Mouse (Mus musculus) gastrocnemius, adult 2 months (tissue): ENCODE data around the gene Ece1. TPM values are rescaled to one million over a fixed set of nuclear protein-coding genes. Genes with fewer than 3 reads are reported as not detected.
A peak's percentile ranks its signal among the peaks of the same experiment; 100 is the strongest.

ENCODE experiments used
- DNase-seq: peaks from one replicate; pipeline ENCODE4 v3.0.0; 2022
- H3K27ac ChIP-seq: fragments of 200-600 bp; 2 replicates; pipeline ENCODE4 v1.8.1; 2022; ENCODE audit warnings: mild to moderate bottlenecking
- H3K4me3 ChIP-seq: fragments of 200-600 bp; 2 replicates; pipeline ENCODE4 v1.8.1; 2022; ENCODE audit warnings: mild to moderate bottlenecking, moderate library complexity
- CTCF ChIP-seq: fragments of 200-600 bp; IDR thresholded peaks from 2 replicates; pipeline ENCODE4 v1.8.1; 2022; ENCODE audit warnings: antibody characterized with exemption, mild to moderate bottlenecking, moderate library complexity
- intact Hi-C: fragments of 180-260 bp; cut with DNase I; formaldehyde crosslinking; loops from one replicate; pipeline ENCODE4 v1.15.1; 2025
- long read RNA-seq, 2 experiments: library from polyadenylated mRNA; stranded (forward); transcript quantifications; one replicate each; pipeline ENCODE4 v2.0.0; 2021
- total RNA-seq, 2 experiments: library from RNA; stranded (reverse); gene quantifications; 2 replicates each; pipeline ENCODE4 v1.2.3; 2021

Ece1 gene
- 100 to 1,000 TPM in 1 of 2 experiments, 10 to 100 TPM in 1; 61.6 to 103 TPM for total RNA-seq
- long read RNA-seq, experiment 1, full-length matches to known transcripts: 3 of 69 reads
- long read RNA-seq, experiment 1, partial matches to known transcripts: 10 of 69 reads
- long read RNA-seq, experiment 1, other reads (novel, unspliced or antisense): 56 of 69 reads
- long read RNA-seq, experiment 2, full-length matches to known transcripts: 4 of 110 reads
- long read RNA-seq, experiment 2, partial matches to known transcripts: 44 of 110 reads
- long read RNA-seq, experiment 2, other reads (novel, unspliced or antisense): 62 of 110 reads

DNA sequence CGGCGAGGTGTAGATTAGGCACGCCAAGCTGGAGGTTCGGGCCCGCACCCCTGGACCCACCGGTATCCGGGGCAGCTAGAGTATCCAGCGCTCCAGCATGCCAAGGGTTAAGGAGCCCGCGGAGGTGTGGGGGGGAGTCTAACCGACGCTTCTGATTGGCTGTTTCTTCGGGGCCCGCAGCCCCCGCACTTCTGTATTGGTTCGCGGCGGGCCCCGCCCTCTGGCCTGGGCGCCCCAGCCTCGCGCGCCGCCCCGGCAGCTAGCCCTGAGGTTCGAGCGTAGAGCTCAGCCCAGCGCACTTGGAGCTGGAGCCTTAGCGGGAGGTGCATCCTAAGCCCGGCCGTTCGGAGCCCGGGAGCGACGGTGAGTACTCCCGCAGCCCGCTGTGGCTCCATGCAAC is at the start of gene Ece1:
TSS of gene Ece1 (plus strand) at position 219 of the 400 bp plus-strand sequence.
- DNase-seq: peak; percentile 96
- intact Hi-C loops: loop anchor here (2.0 kb wide), 1 partner anchor 81 kb away; no protein-coding TSS in a partner anchor
- no peak for TF ChIP-seq CTCF
- Histone ChIP-seq H3K27ac (peak within 1 kb of the TSS; percentile 97), H3K4me3 (peak within 1 kb of the TSS; percentile 96)

DNA sequence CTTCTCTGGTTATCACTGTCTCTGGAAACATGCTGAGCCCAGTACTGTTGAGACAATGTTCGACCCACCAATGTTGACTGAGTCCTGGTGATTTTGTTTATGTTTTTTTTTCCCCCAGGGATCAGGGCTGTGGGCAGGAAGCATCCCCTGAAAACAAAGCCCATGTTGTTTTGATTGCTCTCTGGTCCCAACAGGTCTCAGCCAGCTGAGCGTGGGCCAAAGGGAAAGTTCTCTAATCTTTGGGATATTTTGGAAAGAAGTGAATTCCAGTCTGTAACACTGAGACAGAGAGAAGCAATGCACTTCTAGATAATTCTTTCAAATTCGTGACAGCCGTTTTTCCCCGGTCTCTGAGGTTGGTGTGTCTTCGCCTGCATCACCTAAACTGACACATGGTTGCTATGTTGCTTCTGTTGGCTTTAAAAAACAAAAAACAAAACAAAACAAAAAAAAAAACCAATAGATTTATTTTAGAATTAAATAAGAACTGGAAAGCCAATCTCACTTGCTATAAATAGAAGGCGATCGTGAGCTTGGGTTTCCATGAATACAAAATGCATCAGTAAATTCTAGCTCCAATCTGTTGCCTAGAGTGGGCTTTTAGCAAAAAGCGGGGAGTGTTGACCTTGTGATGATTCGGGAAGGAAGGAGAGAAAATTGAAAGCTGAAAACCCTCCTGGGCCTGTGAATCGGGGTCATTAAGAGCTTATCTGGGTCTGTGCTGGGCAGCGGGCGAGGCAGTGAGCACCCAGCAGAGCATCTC is 48.9 kb upstream of the Ece1 start:
- intact Hi-C loops: no loop called here
- Histone ChIP-seq H3K4me3 (peak overlapping the region; percentile 28), H3K27ac (peak overlapping the region; percentile 73)
- DNase-seq: peak; percentile 47
- TF ChIP-seq CTCF: no peak

DNA sequence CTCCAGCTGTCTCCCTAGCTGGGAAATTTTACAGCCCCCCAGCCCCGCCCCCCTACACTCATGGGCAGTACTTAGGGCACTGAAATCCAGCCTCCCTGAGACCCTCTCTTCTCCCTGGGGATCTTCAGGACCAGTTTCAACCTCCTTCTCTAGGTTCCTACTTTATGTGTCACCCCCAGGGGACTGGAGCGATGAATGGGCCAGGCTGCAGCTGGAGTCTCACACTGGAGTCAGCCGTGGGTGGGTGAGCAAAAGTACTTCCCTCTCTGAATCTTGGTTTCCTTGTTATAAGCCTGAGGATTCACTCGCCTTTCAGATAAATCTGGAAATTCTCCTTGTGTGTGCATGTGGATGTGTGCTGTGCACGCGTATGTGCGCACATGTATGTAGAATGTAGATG is 47.9 kb upstream of the Ece1 start:
- peak overlapping the region; percentile 73; the same call in 1 of the 2 replicates for H3K27ac ChIP-seq
- no peak overlapping the region for H3K4me3 ChIP-seq
- intact Hi-C loops: no loop called here
- no peak for TF ChIP-seq CTCF
- peak; percentile 38 for DNase-seq

DNA sequence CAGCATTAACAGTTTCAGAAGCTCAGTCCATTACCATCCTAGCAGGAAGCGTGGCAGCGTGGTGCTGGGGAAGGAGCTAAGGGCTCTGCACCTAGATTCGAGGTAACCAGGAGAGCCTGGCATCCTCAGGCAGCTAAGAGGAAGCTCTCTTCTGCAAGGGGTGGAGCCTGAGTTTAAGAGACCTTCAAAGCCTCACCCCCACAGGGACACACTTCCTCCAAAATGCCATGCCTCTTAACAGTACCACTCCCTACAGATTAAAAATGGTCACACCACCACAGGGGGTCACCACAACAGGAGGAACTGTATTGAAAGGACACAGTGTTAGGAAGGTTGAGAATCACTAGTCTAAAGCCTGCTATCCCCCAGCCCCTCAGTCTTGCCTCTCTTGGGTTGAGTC is 46.6 kb upstream of the Ece1 start:
- no peak for TF ChIP-seq CTCF
- Histone ChIP-seq H3K27ac (peak overlapping the region; percentile 40; the same call in 1 of the 2 replicates), H3K4me3 (no peak overlapping the region)
- intact Hi-C loops: no loop called here
- DNase-seq: no peak

DNA sequence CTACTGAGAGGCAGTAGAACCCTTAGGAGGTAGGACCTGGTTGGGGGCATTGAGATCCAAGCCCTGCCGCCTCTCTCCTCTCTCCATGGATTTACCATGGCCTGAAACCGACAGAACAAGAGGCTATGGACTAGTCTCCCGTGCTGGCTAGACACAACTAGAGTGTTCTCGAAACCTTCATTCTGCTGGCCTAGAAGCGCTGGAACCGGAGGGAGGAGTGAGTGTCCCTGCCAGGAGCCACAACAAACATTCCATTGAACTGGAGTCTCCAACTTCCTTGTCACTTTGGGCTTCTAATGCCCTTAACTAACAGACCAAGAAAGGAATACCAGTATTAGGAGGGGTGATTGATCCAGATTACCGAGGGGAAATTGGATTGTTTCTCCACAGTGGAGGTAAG is 45.8 kb upstream of the Ece1 start:
- peak overlapping the region; percentile 40; the same call in 1 of the 2 replicates for H3K27ac ChIP-seq
- DNase-seq: peak; percentile 30
- H3K4me3 ChIP-seq: no peak overlapping the region
- TF ChIP-seq CTCF: no peak
- intact Hi-C loops: no loop called here

DNA sequence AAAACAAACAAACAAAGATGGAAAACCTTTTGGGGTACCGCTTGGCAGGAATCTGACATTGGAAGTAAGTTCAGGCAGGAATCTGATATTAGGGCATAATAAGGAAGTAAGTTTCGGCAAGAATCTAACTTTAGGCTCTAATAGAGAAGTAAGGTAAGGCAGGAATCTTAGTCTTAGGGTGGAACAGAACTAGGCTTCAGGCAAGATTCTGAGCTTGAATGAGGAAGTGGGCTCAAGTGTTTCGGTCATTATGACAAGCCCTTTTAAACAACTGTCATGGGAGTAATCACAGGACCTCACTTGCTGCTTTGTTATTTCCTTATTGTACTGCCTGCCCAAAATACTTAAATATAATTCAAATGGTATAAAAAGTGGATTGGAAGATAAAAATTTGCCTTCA is 43.7 kb upstream of the Ece1 start:
- no peak for DNase-seq
- H3K27ac ChIP-seq: no peak overlapping the region
- TF ChIP-seq CTCF: no peak
- no peak overlapping the region for H3K4me3 ChIP-seq
- intact Hi-C loops: no loop called here

DNA sequence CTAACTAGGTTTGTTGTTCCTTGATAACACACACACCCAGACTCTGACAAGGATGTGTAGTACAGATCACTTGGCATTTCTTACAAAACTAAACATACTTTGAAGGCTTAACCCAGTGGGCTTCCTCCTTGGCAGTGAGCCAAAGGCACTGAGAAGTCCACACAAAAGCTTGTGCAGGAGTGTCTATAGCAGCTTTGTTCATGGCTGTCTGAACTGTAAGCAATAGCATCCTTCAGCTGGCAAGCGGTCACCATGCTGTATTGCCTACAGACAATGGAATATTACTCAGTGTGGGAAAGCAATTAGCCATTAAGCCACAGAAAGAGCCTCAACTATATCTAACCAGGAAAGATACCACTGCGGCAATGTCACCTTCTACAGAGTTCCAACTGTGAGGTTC is 42.5 kb upstream of the Ece1 start:
- intact Hi-C loops: no loop called here
- Histone ChIP-seq H3K27ac (peak overlapping the region; percentile 17; the same call in 1 of the 2 replicates), H3K4me3 (no peak overlapping the region)
- no peak for DNase-seq
- no peak for TF ChIP-seq CTCF

DNA sequence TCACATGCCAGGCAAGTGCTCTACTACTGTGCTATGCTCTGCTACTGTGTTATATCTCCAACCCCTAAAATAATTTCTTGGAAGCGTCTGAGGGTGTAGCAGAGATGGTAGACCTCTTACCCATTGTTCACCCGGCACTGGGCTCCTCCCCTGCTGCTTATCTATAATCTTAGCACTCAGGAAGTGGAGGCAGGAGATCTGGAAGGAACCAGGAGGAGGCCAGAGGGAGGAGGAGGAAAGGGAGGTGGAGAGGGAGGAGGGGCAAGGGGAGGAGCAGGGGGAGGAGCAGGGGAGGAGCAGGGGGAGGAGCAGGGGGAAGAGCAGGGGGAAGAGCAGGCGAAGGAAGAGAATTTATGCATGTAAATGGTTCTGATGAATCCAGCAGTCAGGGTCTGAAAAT is 41.3 kb upstream of the Ece1 start:
- intact Hi-C loops: no loop called here
- no peak for TF ChIP-seq CTCF
- Histone ChIP-seq H3K27ac (peak overlapping the region; percentile 38; the same call in 1 of the 2 replicates), H3K4me3 (no peak overlapping the region)
- no peak for DNase-seq

DNA sequence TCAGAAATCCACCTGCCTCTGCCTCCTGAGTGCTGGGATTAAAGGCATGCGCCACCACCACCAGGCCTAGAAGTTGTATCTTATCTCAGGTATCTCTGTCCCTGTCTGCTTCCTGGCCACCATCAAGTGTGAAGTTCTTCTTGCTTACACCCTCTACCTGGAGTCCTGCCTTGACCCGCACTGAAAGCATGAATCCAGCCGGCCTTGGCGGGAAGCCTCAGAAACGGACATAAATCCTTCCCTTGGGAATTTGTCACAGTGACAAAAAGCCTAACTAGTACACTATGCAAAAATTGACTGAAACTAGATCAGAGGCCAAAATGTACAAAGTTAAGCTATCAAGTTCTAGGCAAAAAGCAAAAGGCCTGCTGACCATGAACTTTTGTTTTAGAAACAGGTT is 39.5 kb upstream of the Ece1 start:
- peak; percentile 56 for DNase-seq
- TF ChIP-seq CTCF: no peak
- intact Hi-C loops: no loop called here
- Histone ChIP-seq H3K27ac (no peak overlapping the region), H3K4me3 (no peak overlapping the region)

DNA sequence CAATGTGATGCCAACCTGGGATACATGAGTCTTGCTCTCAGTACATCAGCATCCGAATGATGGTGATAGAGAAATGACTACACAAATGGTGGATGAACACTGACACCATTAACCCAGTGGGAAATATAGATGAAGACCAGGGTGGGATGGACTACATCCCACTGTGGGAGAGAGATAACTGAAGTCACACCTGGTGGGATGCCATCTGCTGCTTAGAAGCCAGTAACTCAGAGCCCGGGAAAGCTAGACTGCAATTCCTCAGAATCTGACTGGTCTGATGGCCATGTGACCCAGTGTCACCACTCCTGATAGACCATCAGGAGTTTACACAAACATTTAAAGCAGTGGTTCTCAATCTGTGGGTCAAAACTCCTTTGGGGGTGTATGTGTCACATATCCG is 38.5 kb upstream of the Ece1 start:
- no peak overlapping the region for H3K27ac ChIP-seq
- no peak for TF ChIP-seq CTCF

DNA sequence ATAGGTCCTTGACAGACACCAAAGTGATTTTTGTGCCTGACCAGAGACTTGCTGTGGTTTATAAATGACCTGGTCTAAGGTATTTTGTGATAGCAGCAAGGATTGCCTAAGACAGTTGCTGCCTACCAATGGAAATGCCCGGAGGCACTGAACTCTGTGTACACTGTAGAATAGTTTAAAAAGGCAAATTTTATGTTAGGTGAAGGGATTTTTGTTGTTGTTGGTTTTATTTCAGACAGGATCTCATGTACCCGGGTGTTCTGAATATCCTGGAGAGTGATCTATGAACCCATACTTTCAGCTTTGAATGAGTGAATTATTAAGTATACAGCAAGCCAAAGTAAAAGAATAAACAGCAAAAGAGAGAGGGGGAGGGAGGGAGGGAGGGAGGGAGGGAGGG is 37.2 kb upstream of the Ece1 start:
- Histone ChIP-seq H3K27ac (no peak overlapping the region), H3K4me3 (no peak overlapping the region)
- intact Hi-C loops: no loop called here
- no peak for TF ChIP-seq CTCF
- DNase-seq: no peak

More for the DNA sequence above, 38.5 kb upstream of the Ece1 start:
- intact Hi-C loops: no loop called here
- DNase-seq: no peak
- H3K4me3 ChIP-seq: no peak overlapping the region

DNA sequence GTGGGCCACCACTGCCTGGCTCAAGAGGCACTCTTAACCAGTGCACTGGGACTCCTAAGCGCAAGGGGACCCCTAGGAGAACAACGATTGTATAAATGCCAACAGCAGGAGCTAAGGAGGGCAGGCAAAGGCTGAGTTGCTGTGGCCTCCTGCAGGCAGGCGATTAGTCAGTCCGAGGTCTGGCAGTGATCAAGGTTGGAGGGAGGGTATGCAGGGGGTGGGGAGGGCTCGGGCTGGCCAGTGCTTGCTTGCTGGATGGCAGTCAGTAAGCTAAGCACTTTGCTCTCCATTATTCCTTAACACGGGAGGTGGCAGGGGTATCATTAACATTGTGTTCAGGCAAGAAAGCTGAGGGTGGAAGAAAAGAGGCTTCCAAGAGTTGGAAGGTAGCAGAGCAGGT is 31.7 kb upstream of the Ece1 start:
- intact Hi-C loops: no loop called here
- Histone ChIP-seq H3K4me3 (no peak overlapping the region), H3K27ac (no peak overlapping the region)
- TF ChIP-seq CTCF: no peak
- no peak for DNase-seq

DNA sequence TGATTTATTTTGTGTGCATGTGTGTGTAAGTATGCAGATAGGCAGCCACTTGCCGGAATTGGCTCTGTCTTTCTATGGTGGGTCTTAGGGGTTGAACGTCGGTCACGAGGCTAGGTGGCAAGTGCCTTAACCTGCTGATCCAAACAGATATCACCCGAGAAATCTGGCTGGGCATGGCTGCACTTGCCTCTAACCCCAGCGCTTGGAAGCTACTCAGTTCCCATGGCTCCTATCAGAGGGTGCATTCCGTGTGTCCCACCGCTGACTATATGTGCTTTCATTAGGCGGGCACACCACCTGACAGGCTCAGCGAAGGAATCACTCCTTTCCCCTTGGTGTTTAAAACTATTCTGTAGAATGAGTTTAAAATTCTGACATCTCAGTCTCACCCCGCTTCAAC is 30.4 kb upstream of the Ece1 start:
- no peak overlapping the region for H3K4me3 ChIP-seq
- intact Hi-C loops: no loop called here
- H3K27ac ChIP-seq: no peak overlapping the region
- TF ChIP-seq CTCF: no peak
- no peak for DNase-seq
